Mouse (Mus musculus) forebrain, embryonic 15.5 days (tissue): ENCODE measurements around the gene Kank2. TPM values are rescaled to one million over a fixed set of nuclear protein-coding genes. Genes with fewer than 3 reads are reported as not detected.

ENCODE experiments used
- ATAC-seq: fragments of 200-750 bp; cut with Nextera tagmentation; replicated peaks from 2 replicates; pipeline ENCODE4 v1.8.0; 2017; ENCODE audit warnings: mild to moderate bottlenecking, moderate TSS enrichment, moderate library complexity
- H3K27ac ChIP-seq: fragments of 300-500 bp; sonication (generic); replicated peaks from 2 replicates; pipeline ENCODE4 v1.5.1; 2015; ENCODE audit warnings: mild to moderate bottlenecking, inconsistent platforms
- H3K27me3 ChIP-seq: fragments of 300-500 bp; sonication (generic); 2 replicates; pipeline ENCODE4 v1.6.1; 2015; ENCODE audit warnings: inconsistent platforms
- H3K36me3 ChIP-seq: fragments of 300-500 bp; sonication (generic); 2 replicates; pipeline ENCODE4 v1.6.1; 2015; ENCODE audit warnings: mild to moderate bottlenecking, inconsistent platforms
- H3K4me1 ChIP-seq: fragments of 300-500 bp; sonication (generic); 2 replicates; pipeline ENCODE4 v1.6.1; 2015; ENCODE audit warnings: inconsistent platforms
- H3K4me2 ChIP-seq: fragments of 300-500 bp; sonication (generic); replicated peaks from 2 replicates; pipeline ENCODE4 v1.6.1; 2015; ENCODE audit warnings: mild to moderate bottlenecking, inconsistent platforms
- H3K4me3 ChIP-seq: fragments of 300-500 bp; sonication (generic); 2 replicates; pipeline ENCODE4 v1.5.1; 2015; ENCODE audit warnings: mild to moderate bottlenecking, inconsistent platforms
- H3K9ac ChIP-seq: fragments of 300-500 bp; sonication (generic); replicated peaks from 2 replicates; pipeline ENCODE4 v1.6.1; 2015; ENCODE audit warnings: mild to moderate bottlenecking, inconsistent platforms
- H3K9me3 ChIP-seq: fragments of 300-500 bp; sonication (generic); 2 replicates; pipeline ENCODE4 v1.6.1; 2016; ENCODE audit warnings: inconsistent platforms
- WGBS: fragments of 180-500 bp; shearing (Covaris S2); methylation state at CpG from one replicate; pipeline ENCODE4 v1.1.7; 2015; ENCODE audit warnings: mixed read lengths; 5-methylcytosine and 5-hydroxymethylcytosine counted together
- polyA plus RNA-seq: library from polyadenylated mRNA; unstranded; fragments of >200 nt; fragmentation: Nextera tagmentation; extraction: Ambion mirVana; gene quantifications from 2 replicates; pipeline ENCODE4 v1.2.1, GENCODE M21; 2015

Kank2 gene
- polyA plus RNA-seq, 1 experiment from 2014 or later = 3.7 TPM

GRCm38 (mm10) chr9:21811170-21811569, 12.6 kb upstream of the Kank2 start:
- ATAC-seq = no peak
- Histone ChIP-seq H3K9me3 (no peaks in the 10 kb centered on the region), H3K36me3 (no peaks in the 10 kb centered on the region), H3K27ac (no peak overlapping the region), H3K4me1 (no peaks in the 10 kb centered on the region), H3K27me3 (no peaks in the 10 kb centered on the region), H3K4me3 (no peak overlapping the region), H3K9ac (no peak overlapping the region), H3K4me2 (no peak overlapping the region)
- WGBS = 92% methylated on average over 5 of the region's 5 CpGs

- no peaks in the 10 kb centered on the region for H3K27me3 ChIP-seq
- no peak overlapping the region for H3K4me3 ChIP-seq
- H3K27ac ChIP-seq = no peak overlapping the region
- H3K4me2 ChIP-seq = no peak overlapping the region
- H3K9me3 ChIP-seq = no peaks in the 10 kb centered on the region
- no peak for ATAC-seq
- H3K4me1 ChIP-seq = 0 out of 2 replicates have a peak, but pooled peaks cover 3% of the 10 kb centered on the region
- H3K9ac ChIP-seq = no peak overlapping the region
- H3K36me3 ChIP-seq = no peaks in the 10 kb centered on the region
- 60% methylated on average over 3 of the region's 3 CpGs for WGBS
Measured at GRCm38 (mm10) chr9:21808561-21808960, 10.0 kb upstream of the Kank2 start.

- Histone ChIP-seq H3K27me3 (no peaks in the 10 kb centered on the region), H3K4me1 (0 out of 2 replicates have a peak, but pooled peaks cover 3% of the 10 kb centered on the region), H3K9ac (no peak overlapping the region), H3K4me2 (no peak overlapping the region), H3K27ac (no peak overlapping the region), H3K9me3 (no peaks in the 10 kb centered on the region), H3K4me3 (no peak overlapping the region), H3K36me3 (no peaks in the 10 kb centered on the region)
- no peak for ATAC-seq
- WGBS = 90% methylated on average over 11 of the region's 11 CpGs
Measured at GRCm38 (mm10) chr9:21806976-21807375, 8.4 kb upstream of the Kank2 start.

- 77% methylated on average over 3 of the region's 3 CpGs for WGBS
- Histone ChIP-seq H3K4me1 (0 out of 2 replicates have a peak, but pooled peaks cover 3% of the 10 kb centered on the region), H3K4me2 (no peak overlapping the region), H3K27ac (no peak overlapping the region), H3K4me3 (no peak overlapping the region), H3K27me3 (no peaks in the 10 kb centered on the region), H3K9me3 (no peaks in the 10 kb centered on the region), H3K9ac (no peak overlapping the region), H3K36me3 (no peaks in the 10 kb centered on the region)
- ATAC-seq = no peak
Measured at GRCm38 (mm10) chr9:21806363-21806762, 7.8 kb upstream of the Kank2 start.

GRCm38 (mm10) chr9:21803986-21804644, 5.6 kb upstream of the Kank2 start:
- H3K4me1 ChIP-seq = 0 out of 2 replicates have a peak, but pooled peaks cover 3% of the 10 kb centered on the region
- peak; percentile 92 for ATAC-seq
- no peak overlapping the region; the same call in 1 of the 2 replicates for H3K4me2 ChIP-seq
- no peak overlapping the region for H3K27ac ChIP-seq
- WGBS = 43% methylated on average over 13 of the region's 13 CpGs
- H3K27me3 ChIP-seq = no peaks in the 10 kb centered on the region
- H3K9me3 ChIP-seq = no peaks in the 10 kb centered on the region
- H3K9ac ChIP-seq = 0 out of 2 replicates have a peak overlapping the region, but pooled peaks have one; percentile 6
- no peak overlapping the region for H3K4me3 ChIP-seq
- no peaks in the 10 kb centered on the region for H3K36me3 ChIP-seq

- H3K27me3 ChIP-seq = no peaks in the 10 kb centered on the region
- no peaks in the 10 kb centered on the region for H3K36me3 ChIP-seq
- no peak overlapping the region for H3K4me2 ChIP-seq
- no peak overlapping the region for H3K27ac ChIP-seq
- WGBS = 89% methylated on average over 7 of the region's 7 CpGs
- H3K4me3 ChIP-seq = no peak overlapping the region
- ATAC-seq = no peak
- no peak overlapping the region for H3K9ac ChIP-seq
- H3K4me1 ChIP-seq = peaks cover 20% of the 10 kb centered on the region
- no peaks in the 10 kb centered on the region for H3K9me3 ChIP-seq
Measured at GRCm38 (mm10) chr9:21801591-21801990, 3.0 kb upstream of the Kank2 start.

GRCm38 (mm10) chr9:21801121-21801520, 2.6 kb upstream of the Kank2 start:
- 71% methylated on average over 7 of the region's 7 CpGs for WGBS
- no peaks in the 10 kb centered on the region for H3K36me3 ChIP-seq
- H3K4me2 ChIP-seq = no peak overlapping the region
- no peaks in the 10 kb centered on the region for H3K27me3 ChIP-seq
- ATAC-seq = no peak
- no peaks in the 10 kb centered on the region for H3K9me3 ChIP-seq
- H3K27ac ChIP-seq = no peak overlapping the region
- no peak overlapping the region for H3K4me3 ChIP-seq
- peaks cover 20% of the 10 kb centered on the region for H3K4me1 ChIP-seq
- no peak overlapping the region for H3K9ac ChIP-seq

- Histone ChIP-seq H3K9me3 (no peaks in the 10 kb centered on the region), H3K4me3 (peak overlapping the region; percentile 58), H3K4me1 (peaks cover 16% of the 10 kb centered on the region), H3K27me3 (no peaks in the 10 kb centered on the region), H3K4me2 (peak overlapping the region; percentile 85; the same call in 1 of the 2 replicates), H3K27ac (no peak overlapping the region), H3K36me3 (no peaks in the 10 kb centered on the region), H3K9ac (no peak overlapping the region)
- ATAC-seq = no peak
- 55% methylated on average over 3 of the region's 3 CpGs for WGBS
Measured at GRCm38 (mm10) chr9:21799010-21799350, 436 bp upstream of the Kank2 start.

GRCm38 (mm10) chr9:21797921-21798344, 611 bp downstream of the Kank2 start:
- H3K36me3 ChIP-seq = no peaks in the 10 kb centered on the region
- no peaks in the 10 kb centered on the region for H3K27me3 ChIP-seq
- peaks cover 19% of the 10 kb centered on the region for H3K4me1 ChIP-seq
- under 1% methylated on average over 21 of the region's 26 CpGs for whole genome bisulfite sequencing
- H3K9ac ChIP-seq = peak overlapping the region; percentile 45
- peak overlapping the region; percentile 85 for H3K4me2 ChIP-seq
- H3K4me3 ChIP-seq = peak overlapping the region; percentile 58
- H3K27ac ChIP-seq = peak overlapping the region; percentile 53
- ATAC-seq = peak; percentile 42
- no peaks in the 10 kb centered on the region for H3K9me3 ChIP-seq

- no peak for ATAC-seq
- Histone ChIP-seq H3K4me1 (peaks cover 28% of the 10 kb centered on the region), H3K4me2 (no peak overlapping the region), H3K9ac (no peak overlapping the region), H3K9me3 (no peaks in the 10 kb centered on the region), H3K27me3 (no peaks in the 10 kb centered on the region), H3K27ac (no peak overlapping the region), H3K36me3 (no peaks in the 10 kb centered on the region), H3K4me3 (no peak overlapping the region)
- 68% methylated on average over 3 of the region's 3 CpGs for WGBS
Measured at GRCm38 (mm10) chr9:21796919-21797318, 1.6 kb downstream of the Kank2 start.

- Histone ChIP-seq H3K4me2 (no peak overlapping the region), H3K4me1 (peaks cover 31% of the 10 kb centered on the region), H3K9ac (no peak overlapping the region), H3K9me3 (no peaks in the 10 kb centered on the region), H3K36me3 (no peaks in the 10 kb centered on the region), H3K27ac (no peak overlapping the region), H3K4me3 (no peak overlapping the region), H3K27me3 (no peaks in the 10 kb centered on the region)
- no peak for ATAC-seq
- WGBS = 75% methylated on average over 3 of the region's 3 CpGs
Measured at GRCm38 (mm10) chr9:21796259-21796658, 2.3 kb downstream of the Kank2 start.

- no peaks in the 10 kb centered on the region for H3K27me3 ChIP-seq
- H3K36me3 ChIP-seq = no peaks in the 10 kb centered on the region
- H3K4me2 ChIP-seq = no peak overlapping the region
- no peak overlapping the region for H3K4me3 ChIP-seq
- no peak for ATAC-seq
- H3K9ac ChIP-seq = no peak overlapping the region
- no peaks in the 10 kb centered on the region for H3K9me3 ChIP-seq
- H3K27ac ChIP-seq = no peak overlapping the region
- 73% methylated on average over 5 of the region's 5 CpGs for WGBS
- H3K4me1 ChIP-seq = peaks cover 31% of the 10 kb centered on the region
Measured at GRCm38 (mm10) chr9:21795579-21795978, 3.0 kb downstream of the Kank2 start.

GRCm38 (mm10) chr9:21794925-21795324, 3.6 kb downstream of the Kank2 start:
- Histone ChIP-seq H3K4me1 (peaks cover 31% of the 10 kb centered on the region), H3K9ac (no peak overlapping the region), H3K27me3 (no peaks in the 10 kb centered on the region), H3K4me3 (no peak overlapping the region), H3K36me3 (no peaks in the 10 kb centered on the region), H3K4me2 (no peak overlapping the region), H3K9me3 (no peaks in the 10 kb centered on the region), H3K27ac (no peak overlapping the region)
- WGBS = 95% methylated on average over 25 of the region's 25 CpGs
- ATAC-seq = no peak
